Mouse (Mus musculus): ENCODE data around the gene Nrarp.

The Nrarp gene

GRCm38 (mm10) chr2:25180478-25180903 lies at the start of gene Nrarp:
Gene Nrarp (plus strand): TSS chr2:25180758.
- DNase-seq (ENCODE audit: low read depth): peak; percentile 94

DNA sequence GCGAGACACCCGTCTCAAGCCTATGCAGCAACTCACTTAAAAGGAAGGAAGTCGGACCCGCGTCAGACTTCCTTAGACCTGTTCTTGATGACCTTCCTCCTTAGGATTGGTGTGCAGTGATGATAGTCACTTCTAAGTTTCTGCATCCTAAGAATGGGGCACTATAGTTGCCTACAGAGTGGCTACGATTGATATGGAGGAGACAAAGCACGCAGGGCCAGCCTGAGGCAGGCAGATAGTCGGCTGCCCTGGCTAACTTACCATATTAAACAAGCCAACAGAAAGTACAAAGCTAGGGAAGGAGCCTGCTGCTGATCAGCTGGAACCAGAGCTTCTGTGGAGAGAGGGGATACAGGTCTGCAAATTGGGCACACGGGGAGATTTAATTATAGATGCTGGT lies 49.0 kb upstream of the Nrarp start:
- DNase-seq (ENCODE audit: low read depth): no peak

- DNase-seq (ENCODE audit: low read depth): no peak
These were observed 42.7 kb upstream of the Nrarp start for GRCm38 (mm10) chr2:25137832-25138231.

DNA sequence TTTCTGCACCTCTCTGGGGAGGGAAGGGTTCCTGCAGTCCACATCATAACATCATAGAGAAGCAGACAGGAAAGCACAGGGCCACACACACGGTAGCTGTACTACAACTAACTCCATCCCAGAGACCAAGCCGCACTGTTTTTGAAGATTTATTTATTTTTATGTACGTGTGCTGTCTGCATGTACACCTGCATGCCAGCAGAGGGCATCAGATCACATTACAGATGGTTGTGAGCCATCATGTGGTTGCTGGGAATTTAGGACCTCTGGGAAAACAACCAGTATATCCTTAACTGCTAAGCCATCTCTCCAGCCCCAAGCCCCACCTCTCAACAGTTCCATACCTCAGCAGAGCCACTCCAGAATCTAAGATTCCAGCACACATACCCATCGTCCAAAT lies 39.4 kb upstream of the Nrarp start:
- peak; percentile 32 for DNase-seq (ENCODE audit: low read depth)

GRCm38 (mm10) chr2:25141921-25142320 lies 38.6 kb upstream of the Nrarp start:
- DNase-seq (ENCODE audit: low read depth): no peak

DNA sequence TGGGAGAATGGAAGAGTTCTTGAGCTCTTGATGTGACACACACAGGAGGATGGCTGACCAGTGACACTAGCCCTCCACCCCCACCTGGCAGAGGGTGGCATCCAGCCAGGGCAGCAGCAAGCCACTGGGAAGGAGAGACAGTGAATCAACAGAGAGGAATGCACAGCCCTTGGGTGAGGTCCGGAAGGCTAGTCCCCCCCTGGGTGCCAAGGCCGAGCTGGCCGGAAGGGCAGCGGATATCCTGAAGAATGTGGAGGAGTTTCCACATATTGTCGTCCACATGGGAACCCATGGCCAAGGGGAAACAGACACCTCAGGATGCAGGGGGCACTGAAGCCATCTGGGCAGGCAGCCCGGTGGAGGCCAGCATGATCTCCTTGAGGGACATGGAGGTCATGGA lies 35.2 kb upstream of the Nrarp start:
- no peak for DNase-seq (ENCODE audit: low read depth)

DNA sequence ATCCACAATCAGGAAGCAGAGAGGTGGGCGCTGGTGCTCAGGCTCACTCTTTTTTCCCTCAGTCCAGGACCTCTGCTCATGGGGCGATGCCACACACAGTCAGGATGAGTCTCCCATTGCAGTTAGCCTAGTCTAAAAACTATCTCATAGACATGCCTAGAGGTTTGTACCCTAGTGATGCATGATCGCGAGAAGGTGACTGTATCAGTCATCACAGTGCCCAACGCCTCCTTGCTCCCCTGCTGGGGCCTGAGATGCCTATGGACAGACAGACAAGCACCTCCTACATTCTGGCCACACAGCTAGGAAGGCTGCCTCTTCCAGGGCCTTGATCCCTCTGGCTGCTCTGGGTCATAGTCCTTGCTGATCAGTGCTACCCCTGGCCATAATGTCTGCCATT lies 33.2 kb upstream of the Nrarp start:
- no peak for DNase-seq (ENCODE audit: low read depth)

GRCm38 (mm10) chr2:25147892-25148291 lies 32.7 kb upstream of the Nrarp start:
- DNase-seq (ENCODE audit: low read depth): no peak

DNA sequence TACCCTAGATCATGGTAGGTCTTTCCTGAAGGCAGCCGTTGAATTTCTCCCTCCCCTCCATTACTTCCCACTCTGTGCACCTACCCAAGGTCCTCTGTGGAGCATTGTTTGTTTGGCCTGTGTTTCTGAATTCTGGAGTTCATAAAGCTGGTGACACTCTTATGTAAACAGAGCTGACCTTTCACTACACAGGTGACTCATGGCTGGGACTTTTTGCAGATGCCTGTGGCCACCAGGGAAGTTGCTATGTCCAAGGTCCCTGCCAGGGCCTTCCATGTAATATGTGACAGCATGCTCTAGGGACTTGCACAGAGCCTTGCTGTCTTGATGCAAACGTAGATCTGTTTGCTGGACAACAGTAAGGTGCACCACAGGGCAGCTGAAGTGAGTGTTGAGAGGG lies 30.9 kb upstream of the Nrarp start:
- DNase-seq (ENCODE audit: low read depth): no peak

DNA sequence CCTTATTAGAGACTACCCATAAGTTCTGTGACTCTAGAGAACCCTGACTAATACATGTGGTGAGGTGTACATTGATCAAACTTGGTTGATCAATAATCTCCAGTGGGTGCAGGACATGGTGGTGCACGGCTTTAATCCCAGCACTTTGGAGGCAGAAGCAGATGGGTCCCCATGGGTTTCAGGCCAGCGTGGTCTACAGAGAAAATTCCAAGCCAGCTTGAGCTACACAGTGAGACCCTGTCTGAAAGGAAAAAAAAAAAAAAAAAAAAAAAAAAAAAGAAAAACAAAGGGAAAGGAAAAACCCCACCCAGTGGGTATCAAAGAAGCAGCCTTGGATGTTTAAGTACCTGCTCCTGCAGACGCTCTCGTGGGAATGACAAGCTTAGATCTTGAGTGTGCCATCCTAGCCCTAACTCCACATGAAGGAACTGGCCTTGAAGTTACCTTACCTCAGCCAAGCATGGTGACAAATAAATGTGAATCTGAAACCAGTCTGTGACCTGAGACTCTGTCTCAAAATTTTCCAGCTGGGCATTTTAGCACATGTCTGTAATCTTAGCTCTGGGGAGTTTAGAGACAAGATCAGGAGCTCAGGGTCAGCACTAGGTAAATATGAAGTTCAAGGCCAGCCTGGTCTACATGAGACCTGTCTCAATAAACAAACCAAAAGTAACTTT lies 29.1 kb upstream of the Nrarp start:
- DNase-seq (ENCODE audit: low read depth): no peak

DNA sequence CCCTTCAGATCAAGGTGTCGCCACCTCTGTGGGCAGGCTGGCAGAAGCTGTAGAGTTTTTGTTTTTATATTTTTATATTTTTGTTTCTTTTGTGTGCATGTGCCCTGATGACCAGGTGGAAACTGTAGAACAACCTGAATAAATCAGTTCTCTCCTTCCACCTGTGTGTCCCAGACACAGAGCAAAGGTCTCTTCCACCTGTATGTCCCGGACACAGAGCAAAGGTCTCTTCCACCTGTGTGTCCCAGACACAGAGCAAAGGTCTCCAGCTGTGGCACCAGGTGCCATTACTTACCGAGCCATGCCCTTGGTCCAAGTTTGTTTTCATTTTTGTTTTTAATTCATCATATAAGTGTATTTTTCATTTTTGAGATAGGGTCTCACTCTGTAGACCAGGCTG lies 24.4 kb upstream of the Nrarp start:
- DNase-seq (ENCODE audit: low read depth): no peak

DNA sequence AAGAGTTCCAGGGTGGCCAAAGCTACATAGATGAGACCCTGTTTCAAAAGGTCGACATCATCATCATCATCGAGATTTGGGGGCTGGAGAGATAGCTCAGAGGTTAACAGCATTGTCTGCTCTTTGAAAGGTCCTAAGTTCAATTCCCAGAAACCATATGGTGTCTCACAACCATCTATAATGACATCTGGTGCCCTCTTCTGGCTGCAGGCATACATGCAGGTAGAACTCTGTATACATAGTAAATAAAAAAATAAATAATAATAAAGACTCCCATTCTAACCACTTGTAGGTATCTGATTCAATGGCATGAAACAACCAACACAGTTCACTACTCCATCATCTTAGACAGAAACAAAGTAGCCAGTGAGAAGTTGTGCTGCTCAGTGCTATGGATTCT lies 23.6 kb upstream of the Nrarp start:
- peak; percentile 66 for DNase-seq (ENCODE audit: low read depth)

DNA sequence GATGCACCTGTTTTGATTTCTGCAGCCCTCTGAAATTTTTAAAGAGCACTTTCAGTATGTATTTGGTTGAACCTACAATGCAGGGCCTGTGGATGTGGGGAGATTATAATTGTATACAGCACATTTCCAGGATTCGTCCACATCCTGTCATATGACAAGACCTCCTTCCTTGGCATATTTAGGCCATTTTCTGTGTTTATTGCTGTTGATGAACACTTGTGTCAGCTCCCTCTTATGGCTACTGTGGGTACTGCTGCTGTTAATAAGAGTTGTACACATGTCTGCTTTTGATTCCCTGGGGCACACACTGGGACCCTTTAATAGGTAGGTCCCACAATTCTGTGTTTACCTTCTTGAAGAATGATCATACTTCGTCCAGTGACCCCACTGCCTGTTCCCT lies 22.9 kb upstream of the Nrarp start:
- peak; percentile 88 for DNase-seq (ENCODE audit: low read depth)

DNA sequence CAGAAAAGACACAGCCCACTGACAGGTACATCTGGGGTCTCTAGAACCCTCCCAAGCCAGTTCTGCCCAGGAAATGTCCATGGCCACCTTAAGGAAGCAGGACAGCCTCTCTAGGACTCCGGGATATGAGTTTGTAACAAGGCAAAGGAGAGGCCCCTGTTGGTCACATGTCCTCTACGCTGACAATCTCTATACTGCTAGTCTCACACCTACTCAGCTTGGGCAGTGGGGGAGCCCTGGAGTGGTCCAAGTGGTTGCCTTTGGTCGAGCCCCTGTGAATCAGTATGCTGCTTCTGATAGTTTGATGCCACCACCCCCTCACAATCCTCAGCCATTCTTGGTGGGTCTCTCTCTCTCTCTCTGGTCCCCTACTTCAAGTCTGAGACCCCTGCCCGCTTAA lies 13.1 kb upstream of the Nrarp start:
- DNase-seq (ENCODE audit: low read depth): peak; percentile 50

GRCm38 (mm10) chr2:25167919-25168664 lies 12.5 kb upstream of the Nrarp start:
- DNase-seq (ENCODE audit: low read depth): peak; percentile 80

DNA sequence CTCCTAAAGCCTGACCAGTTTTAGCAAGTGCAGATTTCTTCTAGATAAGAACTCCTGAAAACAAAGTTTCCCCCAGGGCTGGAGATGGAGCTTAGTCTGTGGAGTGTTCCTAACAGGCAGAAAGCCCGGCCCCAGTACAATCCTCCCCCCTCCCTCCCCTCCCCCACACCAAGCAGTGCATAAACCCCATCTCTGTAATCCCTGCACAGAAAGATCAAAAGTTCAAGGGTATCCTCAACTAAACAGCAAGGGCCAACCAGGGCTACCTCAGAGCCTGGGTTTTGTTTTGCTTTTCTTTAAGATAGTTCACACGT lies 11.9 kb upstream of the Nrarp start:
- no peak for DNase-seq (ENCODE audit: low read depth)

DNA sequence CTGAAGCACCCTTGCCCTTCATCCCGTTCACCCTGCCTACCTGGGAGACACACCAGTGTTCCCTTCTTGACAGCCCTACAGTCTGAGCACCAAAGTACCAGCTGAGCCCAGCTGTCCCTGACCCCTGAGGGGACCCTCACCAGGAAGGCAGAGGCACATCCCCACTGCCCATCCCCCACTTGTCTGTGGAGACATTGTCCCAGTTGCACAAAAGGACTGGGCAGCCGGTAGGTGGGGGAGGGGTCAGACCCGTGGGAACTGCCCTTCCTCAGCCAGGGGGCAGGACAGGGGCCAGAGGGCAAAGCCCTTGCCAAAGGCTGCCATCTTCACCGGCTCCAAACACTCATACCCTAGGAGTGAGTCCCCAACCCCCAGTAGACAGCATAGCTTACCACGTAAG lies 10.8 kb upstream of the Nrarp start:
- DNase-seq (ENCODE audit: low read depth): no peak

DNA sequence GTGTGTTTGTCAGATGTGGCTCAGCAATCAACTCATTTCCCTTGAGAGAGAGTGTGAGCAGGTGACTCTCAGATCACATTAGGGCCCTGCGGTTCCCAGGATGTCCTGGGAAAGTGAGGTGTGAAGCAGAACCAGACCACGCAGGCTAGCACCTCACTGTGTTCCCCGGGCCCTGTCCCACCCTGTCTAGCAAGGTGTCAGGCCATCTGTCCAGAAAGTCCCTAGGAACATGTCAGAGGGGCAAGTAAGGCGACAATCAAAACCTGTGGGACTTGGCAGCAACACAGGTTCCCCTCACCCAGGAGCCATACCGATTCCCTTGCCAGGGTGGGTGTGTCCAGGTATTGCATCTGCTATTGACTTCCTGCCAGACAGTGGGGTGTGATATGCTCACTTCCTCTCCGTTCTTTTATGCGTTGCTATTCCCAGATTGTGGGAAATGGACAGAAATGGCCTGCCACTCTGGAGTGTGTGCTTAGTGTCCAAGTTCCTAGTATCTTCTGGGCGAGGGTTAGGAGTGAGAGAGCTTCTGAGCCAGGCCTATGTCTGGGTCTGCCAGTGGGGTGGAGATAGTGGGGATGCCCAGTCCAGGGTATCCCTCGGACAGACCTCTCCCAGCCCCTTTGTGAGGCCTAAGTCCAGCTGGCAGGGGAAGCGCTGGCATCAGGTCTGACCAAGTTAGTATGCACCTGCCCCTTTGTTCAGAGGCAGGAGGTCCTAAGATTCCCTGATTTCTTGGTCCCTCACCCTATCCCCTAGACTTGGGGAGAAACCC lies 10.0 kb upstream of the Nrarp start:
- peak; percentile 50 for DNase-seq (ENCODE audit: low read depth)

DNA sequence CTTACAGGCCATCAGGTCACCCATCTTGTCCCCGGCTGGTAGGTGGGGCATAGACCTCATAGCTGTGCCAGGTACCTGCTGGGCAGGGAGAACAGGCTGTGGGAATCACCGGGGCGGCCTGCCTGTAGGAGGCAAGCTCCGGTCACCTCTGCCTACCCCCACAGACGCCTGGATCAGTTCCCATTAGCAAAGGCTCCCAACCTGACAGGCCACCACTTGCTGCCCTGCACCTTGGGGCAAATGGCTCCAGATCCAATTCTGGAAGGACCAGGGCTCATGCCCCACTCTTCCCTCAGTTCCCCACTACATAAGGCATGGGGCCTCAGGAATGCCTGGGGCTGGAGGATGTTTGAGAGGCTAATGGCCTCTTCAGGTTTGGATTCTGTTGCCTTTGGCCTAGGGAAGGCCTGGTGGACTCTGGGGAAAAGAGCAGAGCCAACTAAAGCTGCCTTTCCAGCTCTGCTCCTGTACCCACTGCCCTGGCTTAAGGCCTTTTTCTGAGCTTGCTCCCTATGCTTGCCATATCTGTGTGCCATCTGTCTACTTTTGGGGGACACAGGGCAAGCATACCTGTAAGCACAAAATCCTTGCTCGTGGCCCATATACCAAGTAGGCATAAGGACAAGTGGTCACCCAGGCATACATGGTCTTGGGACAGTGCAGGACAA lies 9.3 kb upstream of the Nrarp start:
- no peak for DNase-seq (ENCODE audit: low read depth)

DNA sequence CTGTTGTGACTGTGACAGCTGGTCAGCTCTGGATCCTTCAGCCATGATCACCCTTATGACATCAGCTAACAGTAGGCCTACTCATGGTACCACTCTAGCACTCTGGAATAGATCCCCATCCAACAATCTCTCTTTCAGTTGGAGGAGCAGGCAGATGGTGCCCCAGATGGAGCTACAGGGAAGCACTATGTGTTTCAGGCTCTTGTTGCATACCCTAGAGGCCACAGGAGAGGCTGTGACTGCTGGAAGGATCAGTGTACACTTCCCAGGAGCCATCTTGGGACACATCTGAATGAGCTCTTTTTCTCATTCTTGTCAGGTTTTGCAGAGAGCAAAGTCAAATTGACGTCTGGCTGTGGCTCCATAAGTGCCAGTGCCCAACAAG lies 8.8 kb upstream of the Nrarp start:
- DNase-seq (ENCODE audit: low read depth): no peak

- DNase-seq (ENCODE audit: low read depth): no peak
These were observed 7.9 kb upstream of the Nrarp start for GRCm38 (mm10) chr2:25172629-25173028.

DNA sequence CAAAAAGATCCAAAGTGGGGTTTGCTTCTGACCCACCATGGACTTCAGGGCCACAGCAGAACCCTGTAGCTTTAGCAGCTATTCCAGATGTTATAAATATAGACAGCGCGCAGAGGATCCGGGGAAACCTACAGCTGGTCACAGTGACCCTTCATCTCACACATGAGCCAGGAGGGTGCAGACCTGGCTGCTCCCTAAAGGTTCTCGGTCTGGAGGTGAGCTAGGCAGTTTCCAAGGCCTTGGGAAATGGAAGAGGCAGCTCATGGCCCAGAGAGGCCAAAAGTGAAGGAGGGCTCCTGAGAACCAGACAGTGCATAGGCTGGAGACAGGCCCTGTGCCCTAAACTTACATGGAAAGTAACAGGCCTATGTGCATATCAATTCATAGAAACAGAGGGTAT lies 6.7 kb upstream of the Nrarp start:
- no peak for DNase-seq (ENCODE audit: low read depth)

Data from induced T-regulatory cell, adult 2 months (primary cell).